Mouse (Mus musculus): ENCODE measurements at regions not wholly inside any gene's neighbourhood (a gene's known extent, or its start where the extent isn't known, plus 50 kb on each side); places are given as distances from the start of the nearest gene placed in this dataset.

- TF ChIP-seq POLR2A (IDR thresholded peaks at IDR 0.05; ENCODE audit: borderline replicate concordance, extremely low read depth, insufficient read depth, insufficient read length, poor library complexity, severe bottlenecking) (no peak), CTCF (IDR thresholded peaks at IDR 0.05; ENCODE audit: borderline replicate concordance, extremely low read depth, insufficient read depth, insufficient read length) (no peak)
These were observed 121.6 kb downstream of the Rab10 start for GRCm38 (mm10) chr12:3188137-3188536.

Data from brain, embryonic 14.5 days (tissue).